Mouse (Mus musculus) liver, embryonic 14.5 days (tissue): ENCODE measurements at regions not wholly inside any gene's neighbourhood (a gene's known extent, or its start where the extent isn't known, plus 50 kb on each side); places are given as distances from the start of the nearest gene placed in this dataset.

Experiments used
- ATAC-seq: fragments of 200-750 bp; cut with Nextera tagmentation; 2 replicates; pipeline ENCODE4 v1.8.0; 2017; ENCODE audit warnings: moderate number of reproducible peaks, mild to moderate bottlenecking, moderate library complexity; ENCODE audit not compliant: insufficient read depth
- DNase-seq, 3 experiments: peaks; one replicate each; pipeline ENCODE4 v3.0.0-alpha.2; 2012 to 2013; ENCODE audit warnings: low read depth in 3 of 3, low spot score in 3 of 3
- H3K27ac ChIP-seq: fragments of 300-500 bp; sonication (generic); 2 replicates; pipeline ENCODE4 v1.5.1; 2014; ENCODE audit warnings: moderate library complexity, mild to moderate bottlenecking, control low read depth, inconsistent platforms
- H3K27me3 ChIP-seq: fragments of 300-500 bp; sonication (generic); 2 replicates; pipeline ENCODE4 v1.6.1; 2014; ENCODE audit warnings: mild to moderate bottlenecking, low read length, moderate library complexity; ENCODE audit not compliant: control insufficient read depth, insufficient read depth
- H3K36me3 ChIP-seq: fragments of 300-500 bp; sonication (generic); replicated peaks from 2 replicates; pipeline ENCODE4 v1.6.1; 2014; ENCODE audit warnings: low read depth; ENCODE audit not compliant: control insufficient read depth, insufficient read depth
- H3K4me1 ChIP-seq, 2 experiments: fragments of 200-500 bp in 1 of 2; fragments of 300-500 bp in 1 of 2; sonication (generic) in 1 of 2; replicated peaks; 2 replicates each; pipeline ENCODE4 v1.6.1; 2012 to 2014; ENCODE audit warnings: antibody characterized with exemption in 1 of 2, inconsistent platforms in 1 of 2, low read length in 1 of 2; ENCODE audit not compliant: control insufficient read depth in 2 of 2, insufficient read depth in 2 of 2
- H3K4me2 ChIP-seq: fragments of 300-500 bp; sonication (generic); 2 replicates; pipeline ENCODE4 v1.6.1; 2014; ENCODE audit warnings: low read depth, mild to moderate bottlenecking, control low read depth, moderate library complexity
- H3K4me3 ChIP-seq, 2 experiments: fragments of 200-500 bp in 1 of 2; fragments of 300-500 bp in 1 of 2; sonication (generic) in 1 of 2; 2 replicates each; pipeline ENCODE4 v1.5.1; 2012 to 2014; ENCODE audit warnings: low read depth in 2 of 2, low read length in 2 of 2, mild to moderate bottlenecking in 2 of 2, control low read depth in 1 of 2, inconsistent platforms in 1 of 2, moderate library complexity in 1 of 2; ENCODE audit not compliant: insufficient read depth in 1 of 2
- H3K9ac ChIP-seq: fragments of 300-500 bp; sonication (generic); replicated peaks from 2 replicates; pipeline ENCODE4 v1.6.1; 2014; ENCODE audit warnings: mild to moderate bottlenecking, control low read depth, moderate library complexity
- H3K9me3 ChIP-seq: fragments of 300-500 bp; sonication (generic); 2 replicates; pipeline ENCODE4 v1.6.1; 2016; ENCODE audit warnings: low read length, mixed read lengths; ENCODE audit not compliant: control insufficient read depth
- CTCF ChIP-seq: IDR thresholded peaks from 2 replicates; pipeline ENCODE4 v1.5.1; 2016; ENCODE audit warnings: antibody characterized with exemption, low read depth, control low read depth
- EP300 ChIP-seq: IDR thresholded peaks from 2 replicates; pipeline ENCODE4 v1.6.1; 2016; ENCODE audit warnings: antibody characterized with exemption, low read depth
- WGBS: fragments of 180-500 bp; shearing (Covaris S2); extraction: QIAGEN DNeasy Blood & Tissue Kit; methylation state at CpG from one replicate; pipeline ENCODE4 v1.1.7; 2014; ENCODE audit not compliant: insufficient replicate concordance; 5-methylcytosine and 5-hydroxymethylcytosine counted together

GRCm38 (mm10) chr11:16592006-16592405, 83.7 kb upstream of the Sec61g start:
- no peaks in the 10 kb centered on the region for H3K9me3 ChIP-seq
- H3K27me3 ChIP-seq, result no peaks in the 10 kb centered on the region
- H3K36me3 ChIP-seq, result no peaks in the 10 kb centered on the region
- ATAC-seq (no peak), DNase-seq (no peak)
- no peak overlapping the region for H3K4me3 ChIP-seq
- WGBS, result 57% methylated on average over 4 of the region's 4 CpGs
- H3K4me2 ChIP-seq, result no peak overlapping the region
- no peak overlapping the region for H3K27ac ChIP-seq
- H3K9ac ChIP-seq, result no peak overlapping the region
- no peak for TF ChIP-seq EP300
- no peak for TF ChIP-seq CTCF
- no peaks in the 10 kb centered on the region for H3K4me1 ChIP-seq

DNA sequence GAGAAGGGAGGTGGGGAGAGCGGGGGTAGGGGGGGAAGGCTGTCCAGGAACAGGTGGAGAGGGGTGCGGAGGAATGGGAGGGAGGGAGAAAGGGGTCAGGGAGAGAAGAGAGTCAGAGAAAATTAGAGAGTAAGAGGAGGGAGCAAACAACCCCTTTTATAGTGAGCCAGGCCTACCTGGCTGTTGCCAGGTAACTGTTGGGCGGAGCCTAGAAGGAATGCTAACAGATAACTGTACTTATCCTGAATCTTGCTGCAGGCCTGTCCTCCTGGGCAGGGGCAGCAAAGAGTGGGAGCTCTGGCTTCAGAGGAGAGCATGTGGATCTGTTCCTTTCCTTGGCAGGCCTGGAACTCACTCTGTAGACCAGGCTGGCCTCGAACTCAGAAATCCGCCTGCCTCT, 84.5 kb upstream of the Sec61g start:
- WGBS, result 75% methylated on average over 5 of the region's 5 CpGs
- Histone ChIP-seq H3K27ac (no peak overlapping the region), H3K4me2 (no peak overlapping the region), H3K9ac (no peak overlapping the region), H3K36me3 (no peaks in the 10 kb centered on the region), H3K9me3 (no peaks in the 10 kb centered on the region), H3K4me1 (no peaks in the 10 kb centered on the region), H3K4me3 (no peak overlapping the region), H3K27me3 (no peaks in the 10 kb centered on the region)
- TF ChIP-seq CTCF (no peak), EP300 (no peak)
- ATAC-seq (no peak), DNase-seq (no peak)

DNA sequence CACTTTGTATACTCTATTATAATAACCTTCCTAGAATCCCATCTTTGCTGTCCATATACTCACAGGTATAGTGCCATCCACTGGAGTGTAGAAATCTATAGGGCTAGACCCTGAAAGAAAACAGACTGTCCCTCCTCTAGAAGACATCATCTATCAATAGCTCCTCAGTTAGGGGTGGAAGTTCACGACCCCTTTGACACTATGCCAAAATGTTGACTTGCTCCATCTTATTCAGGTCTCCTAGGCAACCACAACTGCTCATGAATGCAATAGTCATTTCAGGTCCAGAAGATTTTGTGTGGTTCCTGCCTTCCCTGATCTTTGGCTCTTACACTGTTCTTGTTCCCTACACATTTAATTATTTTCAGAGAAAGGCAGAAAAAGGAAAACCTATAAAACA, 86.5 kb upstream of the Sec61g start:
- TF ChIP-seq EP300 (no peak), CTCF (no peak)
- Histone ChIP-seq H3K4me1 (no peaks in the 10 kb centered on the region), H3K9me3 (no peaks in the 10 kb centered on the region), H3K4me3 (no peak overlapping the region), H3K4me2 (no peak overlapping the region), H3K27ac (no peak overlapping the region), H3K36me3 (no peaks in the 10 kb centered on the region), H3K9ac (no peak overlapping the region), H3K27me3 (no peaks in the 10 kb centered on the region)
- ATAC-seq (no peak), DNase-seq (no peak)
- WGBS, result 36% methylated on average over 1 of the region's 1 CpGs

DNA sequence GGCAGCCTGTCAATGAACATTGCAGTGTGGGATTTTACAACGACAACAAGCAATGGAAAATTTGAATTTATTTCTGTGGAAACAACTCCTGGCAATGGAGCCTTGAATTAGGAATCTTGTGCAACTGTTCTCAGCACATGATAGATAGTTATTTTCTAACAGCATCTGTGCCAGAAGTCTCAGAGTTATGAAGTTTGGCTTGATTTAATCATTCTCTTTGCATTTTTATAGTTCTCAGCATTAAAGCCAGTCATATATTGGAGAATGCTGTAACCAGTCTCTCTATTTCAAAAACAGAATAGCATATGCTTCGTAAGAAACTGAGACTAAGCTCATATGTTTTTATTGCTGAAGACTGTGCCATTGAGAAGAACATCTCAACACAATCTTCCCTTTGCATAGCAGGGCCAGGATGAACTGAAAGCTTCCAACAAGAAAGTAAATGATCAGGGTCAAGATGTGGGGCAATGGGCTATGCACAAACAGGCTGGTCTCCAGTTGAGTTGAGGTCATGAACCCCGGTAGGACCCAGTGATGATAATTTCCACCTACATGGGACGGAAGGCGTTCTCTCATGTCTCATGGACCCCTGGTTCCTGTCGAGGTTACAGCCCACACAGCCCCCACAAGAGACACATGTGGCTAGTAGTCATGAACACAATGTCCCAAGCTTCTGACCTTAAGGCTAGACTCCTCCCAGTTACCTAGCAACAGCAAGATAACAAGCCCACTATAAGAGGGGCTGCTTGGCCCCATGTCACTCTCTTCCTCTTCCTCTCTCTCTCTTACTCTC, 89.0 kb upstream of the Sec61g start:
- TF ChIP-seq CTCF, result no peak
- no peak for TF ChIP-seq EP300
- no peak overlapping the region for H3K4me2 ChIP-seq
- no peaks in the 10 kb centered on the region for H3K36me3 ChIP-seq
- no peaks in the 10 kb centered on the region for H3K4me1 ChIP-seq
- H3K27ac ChIP-seq, result no peak overlapping the region
- no peak for ATAC-seq
- 68% methylated on average over 6 of the region's 6 CpGs for WGBS
- no peak for DNase-seq
- H3K4me3 ChIP-seq, result no peak overlapping the region
- no peak overlapping the region for H3K9ac ChIP-seq
- no peaks in the 10 kb centered on the region for H3K27me3 ChIP-seq
- no peaks in the 10 kb centered on the region for H3K9me3 ChIP-seq

DNA sequence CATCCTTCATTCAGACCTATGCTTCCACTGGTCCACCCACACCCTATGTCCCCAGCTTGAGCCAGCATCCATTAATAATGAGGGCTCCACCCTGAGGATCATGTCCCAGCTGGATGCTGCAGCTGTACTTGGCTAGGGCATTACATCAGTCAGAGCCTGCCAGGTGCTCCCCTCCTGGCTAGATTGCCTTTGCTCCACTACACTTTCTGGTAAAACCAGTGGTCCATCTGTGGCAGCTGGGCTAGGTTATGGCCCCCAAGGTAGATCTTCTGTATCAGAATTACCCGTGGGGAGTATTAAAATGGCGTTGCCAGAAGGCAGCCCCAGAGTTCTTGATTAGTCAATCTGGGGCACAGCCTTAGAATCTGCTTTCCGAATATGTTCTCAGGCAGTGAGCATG, 94.7 kb upstream of the Sec61g start:
- WGBS, result 66% methylated on average over 3 of the region's 3 CpGs
- TF ChIP-seq EP300, result no peak
- ATAC-seq, result no peak

More for the DNA sequence above, 94.7 kb upstream of the Sec61g start:
- no peaks in the 10 kb centered on the region for H3K9me3 ChIP-seq
- H3K27me3 ChIP-seq, result no peaks in the 10 kb centered on the region
- no peak for DNase-seq
- H3K4me1 ChIP-seq, result no peaks in the 10 kb centered on the region
- no peak overlapping the region for H3K4me2 ChIP-seq
- H3K9ac ChIP-seq, result no peak overlapping the region
- no peaks in the 10 kb centered on the region for H3K36me3 ChIP-seq
- H3K27ac ChIP-seq, result no peak overlapping the region
- no peak overlapping the region for H3K4me3 ChIP-seq
